10 mouse cellular contexts compared by ENCODE assay signal in the genomic region with DNA sequence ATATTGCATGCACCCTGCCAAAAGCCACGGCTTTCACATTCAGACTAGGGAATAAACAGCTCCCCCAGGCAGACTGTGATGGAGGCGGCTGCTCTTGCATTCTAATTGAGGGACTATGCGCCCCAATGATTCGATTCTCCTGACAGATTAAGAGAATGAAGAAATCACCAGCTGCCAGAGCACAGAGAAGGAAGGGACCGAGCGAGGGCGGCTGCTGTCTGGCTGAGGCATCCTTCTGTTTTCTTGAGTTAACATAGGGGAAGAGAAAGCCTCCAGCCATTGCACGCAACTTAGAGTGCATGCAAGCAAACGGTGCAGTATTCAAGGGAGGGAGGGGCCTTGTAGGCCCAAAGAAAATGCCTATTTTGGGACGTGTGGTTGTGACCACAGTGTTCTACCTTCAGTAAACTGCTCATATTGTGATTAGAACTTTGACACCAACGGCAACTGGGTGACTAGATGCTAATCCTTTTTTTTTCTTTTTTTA.
DNase-seq lines count a peak whose midpoint lies in the region; ATAC-seq and TF ChIP-seq lines count a peak whose summit lies in the region.
"Had no signal": no experiment of that assay in that cellular context is flagged by ENCODE, and none has a peak within 500 bp of the region (broad histone marks: within the 10 kb centered on the region; RNA-seq: fewer than 3 reads in every experiment).

No protein-coding gene starts in this region.

- peak overlapping the region; percentile 17; the same call in 1 of the 2 replicates for H3K27ac ChIP-seq in hindbrain, embryonic 12.5 days
- no peak overlapping the region for H3K27ac ChIP-seq in stomach, postnatal 0 days (replicated peaks)
- H3K27ac ChIP-seq: heart, embryonic 13.5 days had no signal

- H3K9me3 ChIP-seq in hindbrain, embryonic 12.5 days (replicated peaks): no peaks in the 10 kb centered on the region
- H3K9me3 ChIP-seq in stomach, postnatal 0 days (ENCODE audit: control insufficient read depth, low read length): no peaks in the 10 kb centered on the region
- H3K9me3 ChIP-seq: heart, embryonic 13.5 days had no signal

- DNase-seq in cerebellum, postnatal 10 days: peak; percentile 12 to 16
- no peak for DNase-seq in cerebellum, adult 18-20 months
- DNase-seq in A20 (ENCODE audit: low read depth, low spot score): peak; percentile 77
- DNase-seq in telencephalon, adult 2 months (ENCODE audit: low read depth, low spot score): peak; percentile 36
- DNase-seq in adrenal gland, adult 2 months: no peak
- DNase-seq in stomach, postnatal 0 days (ENCODE audit: low spot score): no peak
- DNase-seq: lung, embryonic 14.5 days had no signal

- peaks cover 40% of the 10 kb centered on the region for H3K27me3 ChIP-seq in hindbrain, embryonic 12.5 days
- no peaks in the 10 kb centered on the region for H3K27me3 ChIP-seq in stomach, postnatal 0 days (ENCODE audit: control insufficient read depth, insufficient read depth, low read length)

- no peak overlapping the region for H3K4me2 ChIP-seq in hindbrain, embryonic 12.5 days (replicated peaks)
- no peak overlapping the region for H3K4me2 ChIP-seq in stomach, postnatal 0 days (replicated peaks; ENCODE audit: low read depth)
- H3K4me2 ChIP-seq: heart, embryonic 13.5 days; lung, embryonic 14.5 days had no signal

- ATAC-seq in hindbrain, embryonic 12.5 days (ENCODE audit: low FRiP score): peak; percentile 74
- ATAC-seq in megakaryocyte, adult 5-6 weeks (ENCODE audit: poor library complexity, severe bottlenecking): peak; percentile 54
- ATAC-seq in stomach, postnatal 0 days (ENCODE audit: low FRiP score, low TSS enrichment): no peak

- H3K9ac ChIP-seq in hindbrain, embryonic 12.5 days: no peak overlapping the region
- no peak overlapping the region for H3K9ac ChIP-seq in stomach, postnatal 0 days (ENCODE audit: low read length)
- H3K9ac ChIP-seq: heart, embryonic 13.5 days; lung, embryonic 14.5 days had no signal

- no peaks in the 10 kb centered on the region for H3K4me1 ChIP-seq in hindbrain, embryonic 12.5 days
- no peaks in the 10 kb centered on the region for H3K4me1 ChIP-seq in stomach, postnatal 0 days (replicated peaks; ENCODE audit: control insufficient read depth, insufficient read depth)
- H3K4me1 ChIP-seq: heart, embryonic 13.5 days had no signal

- H3K4me3 ChIP-seq in hindbrain, embryonic 12.5 days: no peak overlapping the region
- no peak overlapping the region for H3K4me3 ChIP-seq in stomach, postnatal 0 days (ENCODE audit: low read depth, low read length)
- H3K4me3 ChIP-seq: heart, embryonic 13.5 days had no signal

- WGBS in hindbrain, embryonic 12.5 days: 60% methylated on average over 11 of the region's 11 CpGs
- 67% methylated on average over 11 of the region's 11 CpGs for WGBS in stomach, postnatal 0 days

- H3K36me3 ChIP-seq in hindbrain, embryonic 12.5 days: no peaks in the 10 kb centered on the region
- H3K36me3 ChIP-seq in stomach, postnatal 0 days (ENCODE audit: control insufficient read depth, insufficient read depth, low read length): no peaks in the 10 kb centered on the region
- H3K36me3 ChIP-seq: heart, embryonic 13.5 days had no signal

- no peak for TF ChIP-seq EP300 in stomach, postnatal 0 days (optimal IDR thresholded peaks at IDR 0.05)

- TF ChIP-seq CTCF in stomach, postnatal 0 days (IDR thresholded peaks at IDR 0.05; ENCODE audit: low read depth): no peak

Comparison
In these comparisons a context has a peak if more than half of its experiments do, and no peak if none do; other contexts are left out.
1. DNase-seq: peak in cerebellum, postnatal 10 days (2 of 2), A20 (single experiment) and telencephalon, adult 2 months (single experiment); none in cerebellum, adult 18-20 months (0 of 2), adrenal gland, adult 2 months (single experiment) and stomach, postnatal 0 days (single experiment).